Mouse (Mus musculus) heart, adult 2 months (tissue): Measurements from ENCODE around the gene Adam22. TPM values are rescaled to one million over a fixed set of nuclear protein-coding genes. Genes with fewer than 3 reads are reported as not detected.

ENCODE experiments used
- DNase-seq, 2 experiments: peaks; one replicate each; pipeline ENCODE4 v3.0.0; 2021
- H3K27ac ChIP-seq: fragments of 200-600 bp; 2 replicates; pipeline ENCODE4 v1.8.1; 2022
- H3K27me3 ChIP-seq: fragments of 200-500 bp; 2 replicates; pipeline ENCODE4 v1.6.1; 2012; ENCODE audit warnings: mild to moderate bottlenecking, low read length, inconsistent platforms, mixed read lengths; ENCODE audit not compliant: control insufficient read depth, insufficient read depth
- H3K36me3 ChIP-seq: fragments of 200-500 bp; 2 replicates; pipeline ENCODE4 v1.6.1; 2012; ENCODE audit warnings: low read length, inconsistent platforms; ENCODE audit not compliant: control insufficient read depth, insufficient read depth
- H3K4me1 ChIP-seq: fragments of 200-500 bp; 2 replicates; pipeline ENCODE4 v1.6.1; 2011; ENCODE audit warnings: low read length; ENCODE audit not compliant: control insufficient read depth, insufficient read depth
- H3K4me3 ChIP-seq: fragments of 200-600 bp; 2 replicates; pipeline ENCODE4 v1.8.1; 2022
- H3K79me2 ChIP-seq: fragments of 200-500 bp; replicated peaks from 2 replicates; pipeline ENCODE4 v1.6.1; 2012; ENCODE audit warnings: mild to moderate bottlenecking, inconsistent platforms, low read length, moderate library complexity, mixed read lengths; ENCODE audit not compliant: control insufficient read depth, insufficient read depth
- H3K9ac ChIP-seq: fragments of 200-500 bp; 2 replicates; pipeline ENCODE4 v1.6.1; 2012; ENCODE audit warnings: low read depth, mild to moderate bottlenecking, control low read depth, inconsistent platforms, low read length, mixed read lengths
- CTCF ChIP-seq: fragments of 200-600 bp; IDR thresholded peaks from 2 replicates; pipeline ENCODE4 v1.8.1; 2022; ENCODE audit warnings: antibody characterized with exemption, mild to moderate bottlenecking, moderate library complexity
- EP300 ChIP-seq: fragments of 200-500 bp; IDR thresholded peaks from 2 replicates; pipeline ENCODE4 v1.6.1; 2011; ENCODE audit warnings: low read depth, low read length, control low read depth; ENCODE audit not compliant: insufficient read depth
- POLR2A ChIP-seq: fragments of 200-500 bp; IDR thresholded peaks from 2 replicates; pipeline ENCODE4 v1.6.1; 2011; ENCODE audit warnings: mild to moderate bottlenecking, low read depth, low read length, control low read depth; ENCODE audit not compliant: insufficient read depth
- WGBS: fragments of 180-500 bp; shearing (Covaris S2); methylation state at CpG from one replicate; pipeline ENCODE4 v1.1.7; 2018; 5-methylcytosine and 5-hydroxymethylcytosine counted together
- intact Hi-C: fragments of 180-260 bp; cut with DNase I; formaldehyde crosslinking; loops from one replicate; pipeline ENCODE4 v1.15.1; 2025
- polyA plus RNA-seq: library from polyadenylated mRNA; depleted of rRNA; stranded (reverse); fragments of >200 nt; gene quantifications from 2 replicates; pipeline ENCODE4 v1.2.3, GENCODE M21; 2012
- total RNA-seq, 2 experiments: library from RNA; stranded (reverse); gene quantifications; 2 replicates each; pipeline ENCODE4 v1.2.3; 2021

The Adam22 gene
- total and polyA plus RNA-seq, 3 experiments, result 1.7 to 4.7 (median 3.6) TPM

DNA sequence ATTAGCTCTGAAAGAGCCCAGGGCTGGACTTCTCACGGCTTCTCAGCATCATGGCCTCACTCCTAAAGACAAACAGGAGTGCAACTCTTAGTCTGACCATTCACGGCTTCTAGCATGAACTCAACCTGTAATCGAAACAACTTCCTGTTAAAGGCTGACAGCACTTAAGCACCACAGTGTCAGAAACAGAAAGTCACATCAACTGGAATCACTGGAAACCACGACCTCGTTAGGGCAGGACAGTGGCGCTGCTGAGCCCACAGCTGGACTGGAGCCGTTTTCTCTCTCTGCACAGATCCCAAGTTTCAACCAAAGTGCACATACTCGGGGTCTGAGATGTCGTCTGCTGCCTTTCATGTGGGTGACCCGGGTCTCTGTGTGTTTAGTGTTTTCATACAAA lies 18.4 kb downstream of the Adam22 start:
- H3K79me2 ChIP-seq, result peaks cover 1% of the 10 kb centered on the region; the same call in 1 of the 2 replicates
- DNase-seq, result no peak
- no peaks in the 10 kb centered on the region for H3K36me3 ChIP-seq
- 69% methylated on average over 10 of the region's 10 CpGs for WGBS
- H3K9ac ChIP-seq, result no peak overlapping the region
- no peaks in the 10 kb centered on the region for H3K4me1 ChIP-seq
- no peak overlapping the region for H3K4me3 ChIP-seq
- TF ChIP-seq POLR2A (no peak), EP300 (no peak), CTCF (no peak)
- H3K27me3 ChIP-seq, result no peaks in the 10 kb centered on the region
- no peak overlapping the region for H3K27ac ChIP-seq
- intact Hi-C loops, result no loop called here

GRCm38 (mm10) chr5:8346329-8346728 lies 21.6 kb downstream of the Adam22 start:
- H3K4me3 ChIP-seq, result no peak overlapping the region
- no peaks in the 10 kb centered on the region for H3K36me3 ChIP-seq
- no peaks in the 10 kb centered on the region for H3K79me2 ChIP-seq
- TF ChIP-seq EP300 (no peak), POLR2A (no peak), CTCF (no peak)
- no peak for DNase-seq
- intact Hi-C loops, result no loop called here
- H3K27ac ChIP-seq, result no peak overlapping the region
- no peaks in the 10 kb centered on the region for H3K4me1 ChIP-seq
- no peak overlapping the region for H3K9ac ChIP-seq
- no peaks in the 10 kb centered on the region for H3K27me3 ChIP-seq

- no peaks in the 10 kb centered on the region for H3K27me3 ChIP-seq
- WGBS, result 64% methylated on average over 3 of the region's 3 CpGs
- H3K27ac ChIP-seq, result no peak overlapping the region
- no peaks in the 10 kb centered on the region for H3K4me1 ChIP-seq
- intact Hi-C loops, result no loop called here
- no peaks in the 10 kb centered on the region for H3K79me2 ChIP-seq
- TF ChIP-seq CTCF (no peak), EP300 (no peak), POLR2A (no peak)
- H3K36me3 ChIP-seq, result no peaks in the 10 kb centered on the region
- no peak overlapping the region for H3K4me3 ChIP-seq
- no peak overlapping the region for H3K9ac ChIP-seq
- no peak for DNase-seq
Observed at GRCm38 (mm10) chr5:8343296-8343695, 24.7 kb downstream of the Adam22 start.

DNA sequence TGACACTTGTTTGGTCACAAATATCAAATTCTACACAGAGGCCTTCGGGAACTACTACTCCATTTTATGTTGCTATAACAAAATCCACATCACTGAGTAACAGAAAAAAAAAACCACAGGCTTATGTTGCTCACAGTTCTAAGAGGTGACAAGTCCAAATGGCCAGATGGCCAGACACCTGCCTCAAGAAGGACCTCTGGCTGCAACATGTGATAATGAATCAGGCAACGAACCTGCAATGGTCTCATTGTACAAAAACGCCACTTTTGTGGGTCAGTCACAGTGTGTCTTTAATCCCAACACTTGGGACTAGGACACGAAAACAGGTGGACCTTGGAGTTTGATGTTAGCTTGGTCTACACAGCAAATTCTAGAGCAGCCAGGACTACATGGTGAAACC lies 26.3 kb downstream of the Adam22 start:
- no peaks in the 10 kb centered on the region for H3K36me3 ChIP-seq
- H3K27me3 ChIP-seq, result no peaks in the 10 kb centered on the region
- H3K9ac ChIP-seq, result no peak overlapping the region
- TF ChIP-seq CTCF, result no peak
- no peak overlapping the region for H3K4me3 ChIP-seq
- H3K4me1 ChIP-seq, result no peaks in the 10 kb centered on the region
- 86% methylated on average over 4 of the region's 4 CpGs for WGBS
- no peak overlapping the region for H3K27ac ChIP-seq
- H3K79me2 ChIP-seq, result no peaks in the 10 kb centered on the region
- intact Hi-C loops, result no loop called here
- DNase-seq, result no peak

- no peak for TF ChIP-seq POLR2A
- TF ChIP-seq EP300, result no peak
- TF ChIP-seq CTCF, result no peak
- Histone ChIP-seq H3K36me3 (no peaks in the 10 kb centered on the region), H3K9ac (no peak overlapping the region), H3K4me3 (no peak overlapping the region), H3K27me3 (no peaks in the 10 kb centered on the region), H3K4me1 (no peaks in the 10 kb centered on the region), H3K79me2 (no peaks in the 10 kb centered on the region), H3K27ac (no peak overlapping the region)
- intact Hi-C loops, result no loop called here
- 76% methylated on average over 4 of the region's 4 CpGs for WGBS
- DNase-seq, result no peak
Observed at GRCm38 (mm10) chr5:8327645-8328269, 40.2 kb downstream of the Adam22 start.

DNA sequence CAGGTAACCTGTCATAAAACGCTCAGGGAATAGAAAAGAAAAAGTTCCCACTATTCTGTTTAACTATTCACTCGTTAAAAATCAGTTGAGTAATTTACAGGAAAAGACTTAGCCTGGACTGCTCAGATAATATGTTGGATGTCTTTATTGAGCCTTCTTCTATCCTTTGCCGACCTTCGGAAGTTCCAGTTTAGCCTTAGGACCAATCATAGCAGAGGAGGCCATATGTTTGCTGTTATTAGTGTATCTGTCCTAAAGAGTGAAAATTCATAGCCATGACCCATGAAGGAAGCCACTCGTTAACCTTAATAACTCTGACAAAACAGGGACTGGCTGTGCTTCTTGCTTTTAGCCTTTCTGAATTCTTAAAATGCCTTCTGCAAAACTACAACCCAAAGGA lies 41.3 kb downstream of the Adam22 start:
- Histone ChIP-seq H3K27ac (no peak overlapping the region), H3K79me2 (no peaks in the 10 kb centered on the region), H3K4me1 (no peaks in the 10 kb centered on the region), H3K27me3 (no peaks in the 10 kb centered on the region), H3K4me3 (no peak overlapping the region), H3K9ac (no peak overlapping the region), H3K36me3 (no peaks in the 10 kb centered on the region)
- intact Hi-C loops, result no loop called here
- TF ChIP-seq EP300, result no peak
- TF ChIP-seq POLR2A, result no peak
- TF ChIP-seq CTCF, result no peak
- WGBS, result 75% methylated on average over 5 of the region's 5 CpGs
- no peak for DNase-seq

- H3K36me3 ChIP-seq, result no peaks in the 10 kb centered on the region
- H3K4me3 ChIP-seq, result no peak overlapping the region
- H3K27me3 ChIP-seq, result no peaks in the 10 kb centered on the region
- TF ChIP-seq CTCF (no peak), POLR2A (no peak), EP300 (no peak)
- no peak overlapping the region for H3K9ac ChIP-seq
- H3K27ac ChIP-seq, result no peak overlapping the region
- WGBS, result 75% methylated on average over 2 of the region's 2 CpGs
- H3K4me1 ChIP-seq, result no peaks in the 10 kb centered on the region
- H3K79me2 ChIP-seq, result no peaks in the 10 kb centered on the region
- intact Hi-C loops, result no loop called here
- no peak for DNase-seq
Observed at GRCm38 (mm10) chr5:8312324-8312723, 55.6 kb downstream of the Adam22 start.
